Mouse (Mus musculus): ENCODE data around the gene Ubxn10.

GRCm38 (mm10) chr4:138670093-138670889 is 66.7 kb downstream of the Ubxn10 start:
- TF ChIP-seq CTCF (IDR thresholded peaks at IDR 0.05; ENCODE audit: borderline replicate concordance, control insufficient read depth, extremely low read depth, insufficient read depth, low read length, poor library complexity) (no peak), POLR2A (IDR thresholded peaks at IDR 0.05; ENCODE audit: control insufficient read depth, extremely low read depth, insufficient read depth, low read length, poor library complexity) (no peak)

Measured in thymus, adult 2 months (tissue).